In the genomic region with DNA sequence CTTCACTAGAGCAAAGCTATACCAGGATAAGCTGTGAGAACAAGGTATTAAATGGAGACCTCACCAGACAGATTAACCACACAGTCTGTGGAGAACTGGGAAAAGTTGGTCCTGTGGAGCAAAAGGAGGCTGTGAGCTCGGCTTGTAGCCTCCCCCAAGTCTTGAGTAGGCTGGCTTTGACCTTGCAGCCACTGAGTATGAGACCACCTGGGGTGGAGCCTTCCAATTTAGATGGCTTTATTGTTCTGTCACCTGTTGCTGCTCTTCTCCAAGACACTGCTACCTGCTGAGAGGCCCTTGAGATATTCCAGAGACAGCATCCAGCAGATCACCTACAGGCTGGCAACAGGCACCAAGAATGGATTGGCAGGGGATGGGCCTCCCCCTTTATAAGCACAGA, we compare ENCODE assay signal across 5 mouse cellular contexts.
A peak's percentile ranks its signal among the peaks of the same experiment; 100 is the strongest.
DNase-seq lines count a peak whose midpoint lies in the region.
"Not testable (repeated sequence)": the region's sequence is repeated elsewhere in the genome, so short reads cannot be mapped to it uniquely, and the experiment has no call there.

No protein-coding gene starts in this region.

- in situ Hi-C loops in ES-E14 (cut with MboI; ENCODE audit: low sequenced_read_pairs in 2 of 2, unreplicated experiment in 2 of 2): not testable (repeated sequence)

- not testable (repeated sequence) for H3K9me3 ChIP-seq in ES-E14 (ENCODE audit: control insufficient read depth, insufficient read depth, low read depth, low read length)

- H3K36me3 ChIP-seq in ES-E14 (ENCODE audit: control insufficient read depth, insufficient read depth, low read length, poor library complexity, severe bottlenecking): not testable (repeated sequence)

- not testable (repeated sequence) for H3K27ac ChIP-seq in ES-E14 (ENCODE audit: insufficient read depth, low read depth, low read length, poor library complexity, severe bottlenecking)

- H3K9ac ChIP-seq in ES-E14 (ENCODE audit: insufficient read depth, low read depth, low read length, poor library complexity, severe bottlenecking): not testable (repeated sequence)

- DNase-seq in ES-CJ7 (ENCODE audit: low read depth, low spot score): peak; percentile 83
- DNase-seq in ES-E14 (ENCODE audit: low read depth, low spot score): peak; percentile 50
- peak; percentile 82 for DNase-seq in R1 (ENCODE audit: low read depth, low spot score)
- DNase-seq in WW6 (ENCODE audit: low read depth, low spot score): peak; percentile 11
- peak; percentile 84 for DNase-seq in ZHBTc4 (ENCODE audit: low read depth, low spot score)

- H3K4me3 ChIP-seq in ES-E14 (ENCODE audit: insufficient read depth in 1 of 2, low read depth in 1 of 2, low read length in 2 of 2, poor library complexity in 1 of 2, severe bottlenecking in 1 of 2): not testable (repeated sequence)

- not testable (repeated sequence) for H3K4me1 ChIP-seq in ES-E14 (ENCODE audit: control insufficient read depth in 2 of 2, insufficient read depth in 2 of 2, low read length in 2 of 2, poor library complexity in 1 of 2)

Comparison
In these comparisons a context has a peak if more than half of its experiments do, and no peak if none do; other contexts are left out.
1. DNase-seq: peak in every context shown above with its lines; median percentile 84 in ZHBTc4; 83 in ES-CJ7; 82 in R1; 50 in ES-E14; 11 in WW6.